Mouse (Mus musculus) large intestine, adult 2 months (tissue): ENCODE results near the gene 2410002F23Rik. TPM values are rescaled to one million over a fixed set of nuclear protein-coding genes. Genes with fewer than 3 reads are reported as not detected.

Experiments
- polyA plus RNA-seq: library from polyadenylated mRNA; depleted of rRNA; stranded (reverse); fragments of >200 nt; gene quantifications from 2 replicates; pipeline ENCODE4 v1.2.3, GENCODE M21; 2012; rRNA removed

2410002F23Rik gene
- polyA plus RNA-seq, 1 experiment: 57.0 TPM

Other genes starting within 250 kb of the 2410002F23Rik start
- gene Klk1b26, start 234.6 kb upstream of the 2410002F23Rik start, polyA plus RNA-seq: not detected in 2 replicates
- gene Klk1b27, start 194.4 kb upstream of the 2410002F23Rik start, polyA plus RNA-seq: 0.62 and 0.71 TPM in 2 replicates
- gene Klk1b21, start 144.4 kb upstream of the 2410002F23Rik start, polyA plus RNA-seq: not detected in 2 replicates
- 2.6 and 4.9 TPM in 2 replicates for gene Klk1b22, start 134.0 kb upstream of the 2410002F23Rik start, polyA plus RNA-seq
- gene Klk1b16, start 110.0 kb upstream of the 2410002F23Rik start, polyA plus RNA-seq: not detected in 2 replicates
- 0.10 TPM in 1 of 2 replicates, not detected in the other for gene Klk1b24, start 58.5 kb upstream of the 2410002F23Rik start, polyA plus RNA-seq
- gene Klk1b3, start 48.5 kb upstream of the 2410002F23Rik start, polyA plus RNA-seq: 0.12 and 0.18 TPM in 2 replicates
- not detected in 2 replicates for gene Klk1b4, start 39.3 kb upstream of the 2410002F23Rik start, polyA plus RNA-seq
- gene Klk1b5, start 30.8 kb upstream of the 2410002F23Rik start, polyA plus RNA-seq: 0.06 and 0.12 TPM in 2 replicates
- 389 and 435 TPM in 2 replicates for gene Klk1, start 21.4 kb upstream of the 2410002F23Rik start, polyA plus RNA-seq
- 0.06 TPM in 1 of 2 replicates, not detected in the other for gene Gm36864, start 10.5 kb upstream of the 2410002F23Rik start, polyA plus RNA-seq
- 1.3 and 2.1 TPM in 2 replicates for gene 1700028J19Rik, start within 50 bp of the 2410002F23Rik start, polyA plus RNA-seq
- gene Acp4, start 10.7 kb downstream of the 2410002F23Rik start, polyA plus RNA-seq: not detected in 2 replicates
- not detected in 2 replicates for gene Gm15517, start 14.7 kb downstream of the 2410002F23Rik start, polyA plus RNA-seq
- gene Clec11a, start 60.2 kb downstream of the 2410002F23Rik start, polyA plus RNA-seq: 1.2 and 1.4 TPM in 2 replicates
- gene Shank1, start 63.5 kb downstream of the 2410002F23Rik start, polyA plus RNA-seq: 0.48 TPM in 2 replicates
- 0.78 and 0.92 TPM in 2 replicates for gene Syt3, start 137.4 kb downstream of the 2410002F23Rik start, polyA plus RNA-seq
- gene 1700008O03Rik, start 139.1 kb downstream of the 2410002F23Rik start, polyA plus RNA-seq: 0.95 and 0.99 TPM in 2 replicates
- 0.97 TPM in 2 replicates for gene Lrrc4b, start 182.3 kb downstream of the 2410002F23Rik start, polyA plus RNA-seq
- 0.31 and 0.64 TPM in 2 replicates for gene Aspdh, start 218.7 kb downstream of the 2410002F23Rik start, polyA plus RNA-seq
- gene Josd2, start 221.3 kb downstream of the 2410002F23Rik start, polyA plus RNA-seq: 70.5 and 78.0 TPM in 2 replicates
- gene Emc10, start 249.8 kb downstream of the 2410002F23Rik start, polyA plus RNA-seq: 144 and 159 TPM in 2 replicates
- 1.1 and 1.5 TPM in 2 replicates for gene Fam71e1, start 249.9 kb downstream of the 2410002F23Rik start, polyA plus RNA-seq